Mouse (Mus musculus): ENCODE data around the gene Ssu72.

The Ssu72 gene

GRCm38 (mm10) chr4:155703425-155703929 is 1.1 kb upstream of the Ssu72 start:
- DNase-seq = no peak

- DNase-seq = no peak
These were observed 961 bp downstream of the Ssu72 start for GRCm38 (mm10) chr4:155705592-155705929.

GRCm38 (mm10) chr4:155708582-155708981 is 4.0 kb downstream of the Ssu72 start:
- DNase-seq = no peak

- no peak for DNase-seq
These were observed 4.4 kb downstream of the Ssu72 start for GRCm38 (mm10) chr4:155708988-155709387.

- DNase-seq = peak; percentile 55 to 61
These were observed 6.1 kb downstream of the Ssu72 start for GRCm38 (mm10) chr4:155710521-155711252.

- peak; percentile 51 to 60 for DNase-seq
These were observed 17.1 kb downstream of the Ssu72 start for GRCm38 (mm10) chr4:155721668-155722083.

GRCm38 (mm10) chr4:155727993-155728392 is 23.4 kb downstream of the Ssu72 start:
- no peak for DNase-seq

- DNase-seq = no peak
These were observed 28.7 kb downstream of the Ssu72 start for GRCm38 (mm10) chr4:155733267-155733666.

- peak; percentile 92 to 97 for DNase-seq
These were observed 29.8 kb downstream of the Ssu72 start, which contains the start of gene Tmem240 for GRCm38 (mm10) chr4:155734350-155734941. Tmem240 (plus strand) TSS chr4:155734800.

- DNase-seq = peak; percentile 80
These were observed 30.5 kb downstream of the Ssu72 start for GRCm38 (mm10) chr4:155734951-155735702.

- no peak for DNase-seq
These were observed 31.2 kb downstream of the Ssu72 start for GRCm38 (mm10) chr4:155735788-155736187.

GRCm38 (mm10) chr4:155736421-155736820 is 31.8 kb downstream of the Ssu72 start:
- peak in 1 of 2 experiments; percentile 28 for DNase-seq

- no peak for DNase-seq
These were observed 33.7 kb downstream of the Ssu72 start for GRCm38 (mm10) chr4:155738262-155738661.

GRCm38 (mm10) chr4:155739152-155739551 is 34.6 kb downstream of the Ssu72 start:
- DNase-seq = peak in 1 of 2 experiments; percentile 22

GRCm38 (mm10) chr4:155739741-155740636 is 35.4 kb downstream of the Ssu72 start:
- peak; percentile 74 to 79 for DNase-seq

GRCm38 (mm10) chr4:155740681-155741080 is 36.1 kb downstream of the Ssu72 start:
- peak in 1 of 2 experiments; percentile 28 for DNase-seq

- no peak for DNase-seq
These were observed 38.1 kb downstream of the Ssu72 start for GRCm38 (mm10) chr4:155742684-155743083.

- DNase-seq = peak; percentile 55 to 60
These were observed 39.9 kb downstream of the Ssu72 start for GRCm38 (mm10) chr4:155744474-155744873.

- no peak for DNase-seq
These were observed 40.5 kb downstream of the Ssu72 start for GRCm38 (mm10) chr4:155745136-155745535.

GRCm38 (mm10) chr4:155746036-155746548 is 41.5 kb downstream of the Ssu72 start:
- DNase-seq = peak; percentile 74 to 77

GRCm38 (mm10) chr4:155746575-155747490 is 42.2 kb downstream of the Ssu72 start:
- peak; percentile 53 to 63 for DNase-seq

Data from cerebellum, postnatal 36 days (tissue).